Mouse (Mus musculus): ENCODE measurements around the gene Mis18a.

Mis18a gene

GRCm38 (mm10) chr16:90703646-90704045 lies 23.6 kb downstream of the Mis18a start:
- DNase-seq: no peak

- DNase-seq: no peak
These were observed 25.7 kb downstream of the Mis18a start for GRCm38 (mm10) chr16:90701541-90701940.

GRCm38 (mm10) chr16:90699390-90699789 lies 27.8 kb downstream of the Mis18a start:
- DNase-seq: no peak

GRCm38 (mm10) chr16:90696306-90696705 lies 30.9 kb downstream of the Mis18a start:
- DNase-seq: no peak

- DNase-seq: no peak
These were observed 32.1 kb downstream of the Mis18a start for GRCm38 (mm10) chr16:90695121-90695520.

- DNase-seq: peak; percentile 74 to 75
These were observed 32.5 kb downstream of the Mis18a start for GRCm38 (mm10) chr16:90694719-90695118.

GRCm38 (mm10) chr16:90693625-90694024 lies 33.6 kb downstream of the Mis18a start:
- no peak for DNase-seq

GRCm38 (mm10) chr16:90692704-90693385 lies 34.4 kb downstream of the Mis18a start:
- no peak for DNase-seq

- no peak for DNase-seq
These were observed 39.4 kb downstream of the Mis18a start for GRCm38 (mm10) chr16:90687687-90688263.

GRCm38 (mm10) chr16:90687011-90687410 lies 40.2 kb downstream of the Mis18a start:
- no peak for DNase-seq

GRCm38 (mm10) chr16:90684092-90684491 lies 43.1 kb downstream of the Mis18a start:
- no peak for DNase-seq

- no peak for DNase-seq
These were observed 47.2 kb downstream of the Mis18a start for GRCm38 (mm10) chr16:90679984-90680383.

GRCm38 (mm10) chr16:90678820-90679219 lies 48.4 kb downstream of the Mis18a start:
- DNase-seq: peak; percentile 8 to 19

- no peak for DNase-seq
These were observed 50.2 kb downstream of the Mis18a start for GRCm38 (mm10) chr16:90676920-90677574.

GRCm38 (mm10) chr16:90674651-90675050 lies 52.6 kb downstream of the Mis18a start:
- no peak for DNase-seq

GRCm38 (mm10) chr16:90673507-90674354 lies 53.5 kb downstream of the Mis18a start:
- no peak for DNase-seq
